Mouse (Mus musculus): Measurements from ENCODE around the gene Etnk1. TPM values are rescaled to one million over a fixed set of nuclear protein-coding genes. Genes with fewer than 3 reads are reported as not detected.

Etnk1 gene
- total and polyA plus RNA-seq, 3 experiments = 13.5 to 27.6 (median 27.0) TPM

DNA sequence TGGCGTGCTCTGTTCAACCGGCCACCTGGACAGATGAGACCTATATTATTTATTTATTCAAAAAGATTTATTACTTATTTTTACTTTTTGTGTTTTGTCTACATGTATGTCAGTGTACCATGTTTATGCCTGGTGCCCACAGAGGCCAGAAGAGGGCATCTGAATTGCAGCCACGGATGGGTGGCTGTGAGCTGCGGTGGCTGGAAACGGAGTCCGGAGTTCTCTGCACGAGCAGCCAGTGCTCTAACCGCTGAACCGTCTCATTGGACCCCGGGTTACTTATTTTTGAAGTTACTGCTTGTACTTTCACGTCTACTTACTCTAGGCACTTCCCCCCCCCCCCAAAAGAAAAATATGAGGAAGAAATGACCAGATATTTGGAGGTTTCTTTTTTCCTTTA lies 65.7 kb downstream of the Etnk1 start:
- 90% methylated on average over 11 of the region's 11 CpGs for WGBS

DNA sequence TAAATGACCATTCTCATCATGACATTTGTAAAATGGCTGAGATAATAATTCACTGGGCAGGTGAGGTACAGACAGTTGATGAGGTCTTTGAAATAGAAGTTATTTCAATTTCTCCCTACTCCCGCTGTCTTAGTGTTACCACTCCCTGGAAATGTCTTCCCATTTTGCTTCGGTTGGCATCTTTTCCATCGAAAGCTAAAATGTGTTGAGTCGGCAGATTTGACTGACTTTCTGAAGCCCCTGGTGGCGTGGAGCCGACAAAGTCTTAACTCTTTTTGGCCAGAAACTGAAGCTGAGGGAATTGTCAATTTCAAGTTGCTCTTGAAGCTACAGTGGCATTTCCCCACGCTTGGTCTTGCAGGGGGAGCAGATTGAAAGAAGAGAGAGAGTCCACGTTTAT lies 67.8 kb downstream of the Etnk1 start:
- Histone ChIP-seq H3K4me3 (no peak overlapping the region), H3K9ac (ENCODE audit: low read depth, low read length) (no peak overlapping the region), H3K27ac (no peak overlapping the region), H3K79me2 (replicated peaks; ENCODE audit: control insufficient read depth, insufficient read depth, low read length) (no peaks in the 10 kb centered on the region), H3K27me3 (ENCODE audit: control insufficient read depth, insufficient read depth, low read length) (no peaks in the 10 kb centered on the region), H3K36me3 (ENCODE audit: control insufficient read depth, insufficient read depth, low read length) (no peaks in the 10 kb centered on the region), H3K4me1 (ENCODE audit: control insufficient read depth, insufficient read depth, low read length) (no peaks in the 10 kb centered on the region; the same call in 1 of the 2 replicates)
- TF ChIP-seq EP300 (IDR thresholded peaks at IDR 0.05; ENCODE audit: insufficient read depth, low read depth, low read length) (no peak), POLR2A (IDR thresholded peaks at IDR 0.05; ENCODE audit: insufficient read depth, low read depth, low read length) (no peak), CTCF (IDR thresholded peaks at IDR 0.05) (no peak)
- intact Hi-C loops (cut with DNase I) = no loop called here
- 78% methylated on average over 8 of the region's 8 CpGs for WGBS
- no peak for DNase-seq

More for the DNA sequence above, 65.7 kb downstream of the Etnk1 start:
- no peak overlapping the region for H3K9ac ChIP-seq (ENCODE audit: low read depth, low read length)
- H3K79me2 ChIP-seq (replicated peaks; ENCODE audit: control insufficient read depth, insufficient read depth, low read length) = no peaks in the 10 kb centered on the region
- H3K36me3 ChIP-seq (ENCODE audit: control insufficient read depth, insufficient read depth, low read length) = no peaks in the 10 kb centered on the region
- no peak overlapping the region for H3K4me3 ChIP-seq
- intact Hi-C loops (cut with DNase I) = no loop called here
- H3K27ac ChIP-seq = no peak overlapping the region
- no peaks in the 10 kb centered on the region; the same call in 1 of the 2 replicates for H3K4me1 ChIP-seq (ENCODE audit: control insufficient read depth, insufficient read depth, low read length)
- no peak for TF ChIP-seq POLR2A (IDR thresholded peaks at IDR 0.05; ENCODE audit: insufficient read depth, low read depth, low read length)
- TF ChIP-seq EP300 (IDR thresholded peaks at IDR 0.05; ENCODE audit: insufficient read depth, low read depth, low read length) = no peak
- no peak for TF ChIP-seq CTCF (IDR thresholded peaks at IDR 0.05)
- no peak for DNase-seq
- no peaks in the 10 kb centered on the region for H3K27me3 ChIP-seq (ENCODE audit: control insufficient read depth, insufficient read depth, low read length)

DNA sequence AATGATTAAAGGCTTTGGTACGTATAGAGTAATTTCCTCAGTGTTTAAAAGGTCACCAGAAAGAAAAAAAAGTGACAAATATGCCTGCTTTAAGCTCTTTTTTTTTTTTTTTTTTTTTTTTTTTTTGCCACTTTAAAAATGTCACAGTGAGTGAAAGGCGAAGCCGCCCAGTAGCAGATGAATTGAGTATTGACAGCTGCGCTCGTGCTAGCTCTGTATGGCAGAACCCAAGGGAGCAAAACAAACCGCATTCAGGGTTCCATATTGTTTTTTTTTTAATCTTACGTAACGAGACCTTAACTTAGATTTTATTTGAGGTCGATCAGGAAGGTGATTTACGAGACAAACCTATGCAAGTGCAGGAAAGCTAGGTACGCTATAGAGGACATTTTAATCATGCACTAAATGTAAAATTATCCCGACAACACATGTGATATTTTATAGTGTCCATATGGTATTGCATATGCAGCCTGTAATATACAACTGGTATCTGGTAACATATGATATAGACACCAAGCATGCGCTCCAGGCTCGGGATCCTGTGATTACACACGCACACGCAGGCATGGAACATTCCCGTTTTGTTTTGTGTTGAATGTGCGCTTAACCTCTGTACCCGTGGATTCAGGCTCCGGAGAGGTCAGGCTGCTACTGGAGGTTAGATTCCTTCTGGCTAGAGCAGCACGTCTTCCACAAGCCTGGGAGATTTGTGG lies 72.5 kb downstream of the Etnk1 start:
- H3K27me3 ChIP-seq (ENCODE audit: control insufficient read depth, insufficient read depth, low read length) = no peaks in the 10 kb centered on the region
- intact Hi-C loops (cut with DNase I) = no loop called here
- DNase-seq = no peak
- no peaks in the 10 kb centered on the region for H3K79me2 ChIP-seq (replicated peaks; ENCODE audit: control insufficient read depth, insufficient read depth, low read length)
- H3K4me3 ChIP-seq = no peak overlapping the region
- H3K27ac ChIP-seq = no peak overlapping the region
- no peaks in the 10 kb centered on the region for H3K36me3 ChIP-seq (ENCODE audit: control insufficient read depth, insufficient read depth, low read length)
- TF ChIP-seq POLR2A (IDR thresholded peaks at IDR 0.05; ENCODE audit: insufficient read depth, low read depth, low read length) (no peak), EP300 (IDR thresholded peaks at IDR 0.05; ENCODE audit: insufficient read depth, low read depth, low read length) (no peak), CTCF (IDR thresholded peaks at IDR 0.05) (no peak)
- no peaks in the 10 kb centered on the region for H3K4me1 ChIP-seq (ENCODE audit: control insufficient read depth, insufficient read depth, low read length)
- WGBS = 88% methylated on average over 21 of the region's 21 CpGs
- no peak overlapping the region for H3K9ac ChIP-seq (ENCODE audit: low read depth, low read length)

DNA sequence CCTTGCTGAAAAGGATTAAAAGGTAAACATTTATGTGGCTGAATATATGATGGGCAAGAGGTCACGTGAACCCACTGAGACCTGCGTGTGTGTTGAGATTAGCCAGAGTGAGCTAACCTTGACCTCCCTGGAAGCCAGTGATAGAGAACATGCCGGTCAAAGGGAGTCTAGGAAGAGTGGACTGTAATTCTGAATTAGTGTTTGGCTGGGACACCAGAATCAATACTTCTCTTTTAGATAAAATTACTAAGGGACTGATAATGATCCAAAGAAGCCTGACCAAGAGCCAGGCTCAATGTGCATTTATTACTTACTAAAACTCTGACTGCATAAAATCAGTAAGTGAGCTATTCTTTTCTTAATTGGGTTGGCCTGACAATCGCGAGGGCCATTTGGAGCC lies 76.2 kb downstream of the Etnk1 start:
- DNase-seq = no peak
- H3K27me3 ChIP-seq (ENCODE audit: control insufficient read depth, insufficient read depth, low read length) = no peaks in the 10 kb centered on the region
- H3K79me2 ChIP-seq (replicated peaks; ENCODE audit: control insufficient read depth, insufficient read depth, low read length) = no peaks in the 10 kb centered on the region
- intact Hi-C loops (cut with DNase I) = no loop called here
- H3K4me1 ChIP-seq (ENCODE audit: control insufficient read depth, insufficient read depth, low read length) = no peaks in the 10 kb centered on the region
- no peak overlapping the region for H3K27ac ChIP-seq
- H3K36me3 ChIP-seq (ENCODE audit: control insufficient read depth, insufficient read depth, low read length) = no peaks in the 10 kb centered on the region
- no peak overlapping the region for H3K9ac ChIP-seq (ENCODE audit: low read depth, low read length)
- TF ChIP-seq CTCF (IDR thresholded peaks at IDR 0.05) (no peak), POLR2A (IDR thresholded peaks at IDR 0.05; ENCODE audit: insufficient read depth, low read depth, low read length) (no peak), EP300 (IDR thresholded peaks at IDR 0.05; ENCODE audit: insufficient read depth, low read depth, low read length) (no peak)
- H3K4me3 ChIP-seq = no peak overlapping the region
- WGBS = 80% methylated on average over 5 of the region's 5 CpGs

DNA sequence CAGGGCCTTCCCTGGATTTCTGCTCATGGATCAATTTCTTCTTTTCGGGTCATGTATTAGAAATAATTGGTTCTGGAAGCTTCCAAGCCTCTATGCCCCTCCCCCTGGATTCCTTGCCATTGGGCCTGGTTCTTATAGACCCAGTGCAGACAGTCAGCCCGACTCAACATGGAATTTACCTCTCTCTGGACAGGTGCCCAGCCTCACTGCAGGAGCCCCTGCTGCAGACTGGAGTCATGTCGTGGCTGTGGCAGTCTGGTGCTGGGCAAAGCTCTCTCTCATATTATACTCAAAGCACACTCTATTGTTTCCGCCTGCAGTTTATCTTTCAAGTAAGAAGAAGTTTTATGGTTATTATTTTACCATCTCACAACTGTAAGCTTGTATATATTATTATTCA lies 90.9 kb downstream of the Etnk1 start:
- Histone ChIP-seq H3K36me3 (ENCODE audit: control insufficient read depth, insufficient read depth, low read length) (no peaks in the 10 kb centered on the region), H3K79me2 (replicated peaks; ENCODE audit: control insufficient read depth, insufficient read depth, low read length) (no peaks in the 10 kb centered on the region), H3K27me3 (ENCODE audit: control insufficient read depth, insufficient read depth, low read length) (no peaks in the 10 kb centered on the region), H3K4me3 (no peak overlapping the region), H3K27ac (no peak overlapping the region), H3K4me1 (ENCODE audit: control insufficient read depth, insufficient read depth, low read length) (no peaks in the 10 kb centered on the region), H3K9ac (ENCODE audit: low read depth, low read length) (no peak overlapping the region)
- intact Hi-C loops (cut with DNase I) = no loop called here
- 68% methylated on average over 4 of the region's 4 CpGs for WGBS
- DNase-seq = no peak
- no peak for TF ChIP-seq EP300 (IDR thresholded peaks at IDR 0.05; ENCODE audit: insufficient read depth, low read depth, low read length)
- no peak for TF ChIP-seq POLR2A (IDR thresholded peaks at IDR 0.05; ENCODE audit: insufficient read depth, low read depth, low read length)
- no peak for TF ChIP-seq CTCF (IDR thresholded peaks at IDR 0.05)

DNA sequence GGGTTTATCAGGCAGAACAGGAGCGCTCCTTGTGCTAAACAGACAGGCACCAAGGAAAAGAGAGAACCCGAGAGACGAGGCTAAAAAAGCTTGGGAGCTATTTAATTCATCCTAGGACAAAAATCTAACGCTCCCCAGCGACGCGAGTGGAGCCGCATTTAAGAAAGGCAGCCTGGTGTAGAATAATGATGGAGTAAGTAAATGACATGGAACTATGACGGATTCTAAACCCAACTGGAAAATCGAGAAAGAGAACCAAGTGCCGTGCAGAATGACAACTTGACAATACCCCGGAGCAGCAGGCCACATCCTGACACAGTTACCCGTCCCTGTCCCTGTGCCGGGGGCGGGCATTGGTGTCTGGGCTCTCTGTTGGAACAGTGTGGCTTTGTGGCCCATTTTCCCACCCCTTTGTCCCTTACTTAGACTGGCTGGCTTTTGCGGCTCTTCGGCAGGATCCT lies 92.2 kb downstream of the Etnk1 start:
- H3K27me3 ChIP-seq (ENCODE audit: control insufficient read depth, insufficient read depth, low read length) = no peaks in the 10 kb centered on the region
- TF ChIP-seq CTCF (IDR thresholded peaks at IDR 0.05) (no peak), POLR2A (IDR thresholded peaks at IDR 0.05; ENCODE audit: insufficient read depth, low read depth, low read length) (no peak), EP300 (IDR thresholded peaks at IDR 0.05; ENCODE audit: insufficient read depth, low read depth, low read length) (no peak)
- no peak for DNase-seq
- H3K4me1 ChIP-seq (ENCODE audit: control insufficient read depth, insufficient read depth, low read length) = no peaks in the 10 kb centered on the region
- 76% methylated on average over 17 of the region's 17 CpGs for WGBS
- intact Hi-C loops (cut with DNase I) = no loop called here
- no peak overlapping the region for H3K9ac ChIP-seq (ENCODE audit: low read depth, low read length)
- no peak overlapping the region for H3K4me3 ChIP-seq
- no peak overlapping the region for H3K27ac ChIP-seq
- no peaks in the 10 kb centered on the region for H3K36me3 ChIP-seq (ENCODE audit: control insufficient read depth, insufficient read depth, low read length)
- no peaks in the 10 kb centered on the region for H3K79me2 ChIP-seq (replicated peaks; ENCODE audit: control insufficient read depth, insufficient read depth, low read length)
